Mouse (Mus musculus): ENCODE measurements around the gene Eri2.

The Eri2 gene

GRCm38 (mm10) chr7:119793586-119794250 lies at the start of gene Eri2, which contains the start of gene Rexo5:
Gene Eri2, minus strand, starts transcription at chr7:119794058.
Gene Rexo5, plus strand, starts transcription at chr7:119794006.
- peak; percentile 70 to 81 for DNase-seq (ENCODE audit: low spot score in 2 of 2)

- DNase-seq (ENCODE audit: low spot score in 2 of 2), result no peak
Measured at GRCm38 (mm10) chr7:119841820-119842449, 48.1 kb upstream of the Eri2 start.

- DNase-seq (ENCODE audit: low spot score in 2 of 2), result no peak
Measured at GRCm38 (mm10) chr7:119835996-119836777, 42.3 kb upstream of the Eri2 start.

GRCm38 (mm10) chr7:119835371-119835770 lies 41.5 kb upstream of the Eri2 start:
- no peak for DNase-seq (ENCODE audit: low spot score in 2 of 2)

GRCm38 (mm10) chr7:119808723-119809122 lies 14.9 kb upstream of the Eri2 start:
- no peak for DNase-seq (ENCODE audit: low spot score in 2 of 2)

GRCm38 (mm10) chr7:119807396-119807795 lies 13.5 kb upstream of the Eri2 start:
- no peak for DNase-seq (ENCODE audit: low spot score in 2 of 2)

- DNase-seq (ENCODE audit: low spot score in 2 of 2), result no peak
Measured at GRCm38 (mm10) chr7:119800991-119801390, 7.1 kb upstream of the Eri2 start.

GRCm38 (mm10) chr7:119800488-119800887 lies 6.6 kb upstream of the Eri2 start:
- DNase-seq (ENCODE audit: low spot score in 2 of 2), result no peak

GRCm38 (mm10) chr7:119795311-119795710 lies 1.5 kb upstream of the Eri2 start:
- DNase-seq (ENCODE audit: low spot score in 2 of 2), result no peak

- DNase-seq (ENCODE audit: low spot score in 2 of 2), result no peak
Measured at GRCm38 (mm10) chr7:119794251-119794638, 387 bp upstream of the Eri2 start.

GRCm38 (mm10) chr7:119789024-119789423 lies 4.8 kb downstream of the Eri2 start:
- DNase-seq (ENCODE audit: low spot score in 2 of 2), result no peak

GRCm38 (mm10) chr7:119784908-119785307 lies 8.9 kb downstream of the Eri2 start:
- no peak for DNase-seq (ENCODE audit: low spot score in 2 of 2)

- no peak for DNase-seq (ENCODE audit: low spot score in 2 of 2)
Measured at GRCm38 (mm10) chr7:119783453-119783852, 10.4 kb downstream of the Eri2 start.

GRCm38 (mm10) chr7:119769895-119770294 lies 24.0 kb downstream of the Eri2 start:
- no peak for DNase-seq (ENCODE audit: low spot score in 2 of 2)

GRCm38 (mm10) chr7:119766996-119767395 lies 26.9 kb downstream of the Eri2 start:
- DNase-seq (ENCODE audit: low spot score in 2 of 2), result no peak

GRCm38 (mm10) chr7:119764377-119764776 lies 29.5 kb downstream of the Eri2 start:
- DNase-seq (ENCODE audit: low spot score in 2 of 2), result no peak

GRCm38 (mm10) chr7:119762166-119762697 lies 31.6 kb downstream of the Eri2 start:
- DNase-seq (ENCODE audit: low spot score in 2 of 2), result no peak

GRCm38 (mm10) chr7:119760527-119760951 lies 33.3 kb downstream of the Eri2 start, which contains the start of gene Acsm3:
Gene Acsm3, plus strand, starts transcription at chr7:119760923.
- DNase-seq (ENCODE audit: low spot score in 2 of 2), result no peak

- DNase-seq (ENCODE audit: low spot score in 2 of 2), result no peak
Measured at GRCm38 (mm10) chr7:119753696-119754095, 40.2 kb downstream of the Eri2 start.

GRCm38 (mm10) chr7:119749942-119750341 lies 43.9 kb downstream of the Eri2 start:
- DNase-seq (ENCODE audit: low spot score in 2 of 2), result no peak

- no peak for DNase-seq (ENCODE audit: low spot score in 2 of 2)
Measured at GRCm38 (mm10) chr7:119748761-119749160, 45.1 kb downstream of the Eri2 start.

- DNase-seq (ENCODE audit: low spot score in 2 of 2), result no peak
Measured at GRCm38 (mm10) chr7:119745869-119746268, 48.0 kb downstream of the Eri2 start.

All from right cerebral cortex, adult 2 months (tissue).